Mouse (Mus musculus) embryo, embryonic 11.5 days (tissue): ENCODE results near the gene Olfr1093.

Experiments
- DNase-seq: peaks from one replicate; pipeline ENCODE4 v3.0.0-alpha.2; 2012; ENCODE audit warnings: low read depth, low spot score

Olfr1093 gene

DNA sequence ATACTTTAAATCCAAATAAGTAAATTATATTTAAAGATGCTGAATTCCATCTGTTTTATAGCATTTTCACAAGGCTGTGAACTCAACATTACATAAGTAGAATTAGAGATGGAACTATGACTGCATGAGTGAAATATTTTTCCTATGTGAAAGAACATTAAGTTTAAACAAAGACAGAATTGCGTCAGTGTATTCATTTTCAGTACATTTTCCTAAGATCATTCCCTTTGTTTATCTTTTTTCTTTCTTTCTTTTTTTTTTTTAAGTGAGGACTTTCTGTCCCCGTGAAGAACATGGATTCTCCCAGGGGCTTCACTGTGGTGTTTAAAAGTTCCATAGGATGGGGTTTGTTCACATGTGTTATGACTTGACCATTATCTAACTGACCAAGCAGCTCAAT is at the start of gene Olfr1093:
Gene Olfr1093, plus strand, starts transcription at position 301 of the 400 bp plus-strand sequence.
- DNase-seq: no peak

- no peak for DNase-seq
These were observed 48.7 kb upstream of the Olfr1093 start, which contains the start of gene Olfr1089 for GRCm38 (mm10) chr2:86733601-86734000. Gene Olfr1089 (minus strand): TSS chr2:86733701.

DNA sequence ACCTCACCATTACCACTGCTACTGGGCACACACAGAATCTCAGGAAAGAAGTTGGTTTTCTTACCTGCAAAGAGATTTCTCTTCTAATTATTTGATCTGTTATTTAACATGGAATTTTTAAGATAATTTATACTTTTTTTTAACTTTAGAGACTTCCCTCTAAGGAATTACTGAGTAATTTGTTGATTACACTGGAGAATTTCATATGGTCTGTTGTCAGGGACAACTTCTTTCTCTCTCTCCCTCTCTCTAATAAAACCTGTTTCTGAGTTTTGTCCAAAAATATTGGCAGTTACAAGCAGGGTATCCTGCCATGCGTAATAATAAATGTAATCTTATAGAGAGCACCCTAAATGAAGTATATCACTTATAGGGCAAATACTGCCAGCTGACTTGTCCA is 23.4 kb upstream of the Olfr1093 start, which contains the start of gene Olfr1090:
Gene Olfr1090, minus strand, starts transcription at position 101 of the 400 bp plus-strand sequence.
- DNase-seq: no peak

DNA sequence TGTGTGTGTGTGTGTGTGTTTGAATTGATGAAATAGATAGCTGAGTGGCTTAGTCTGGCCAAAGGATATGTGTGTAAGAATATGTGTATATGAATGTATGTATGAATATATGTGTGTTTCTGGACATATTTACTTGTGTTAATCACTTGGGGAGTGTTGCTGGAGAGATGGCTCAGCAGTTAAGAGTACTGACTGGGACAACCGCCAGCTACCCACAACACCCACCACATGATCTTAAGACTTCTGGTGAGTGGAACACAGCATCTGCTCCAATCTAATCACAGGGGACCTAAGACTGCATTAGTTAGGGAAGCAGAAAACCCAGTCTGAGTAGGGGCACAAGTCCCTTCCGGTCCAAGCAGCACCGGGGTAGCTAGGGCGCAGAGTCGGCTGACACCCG is 21.2 kb upstream of the Olfr1093 start:
- DNase-seq: no peak

- DNase-seq: no peak
These were observed 27.6 kb downstream of the Olfr1093 start, which contains the start of gene Olfr141 for GRCm38 (mm10) chr2:86809918-86810317. Gene Olfr141 (minus strand): TSS chr2:86810018.

- no peak for DNase-seq
These were observed 42.1 kb downstream of the Olfr1093 start, which contains the start of gene Olfr1094 for GRCm38 (mm10) chr2:86824363-86824762. Gene Olfr1094 (plus strand): TSS chr2:86824663.
